Mouse (Mus musculus) erythroid progenitor cell, adult 5-6 weeks (primary cell): Measurements from ENCODE around the gene Asic2. TPM values are rescaled to one million over a fixed set of nuclear protein-coding genes. Genes with fewer than 3 reads are reported as not detected.
A peak's percentile ranks its signal among the peaks of the same experiment; 100 is the strongest.

Experiments
- ATAC-seq: replicated peaks from 2 replicates; pipeline ENCODE4 v1.8.0; 2016; ENCODE audit warnings: moderate number of reproducible peaks, mild to moderate bottlenecking, moderate TSS enrichment, inconsistent platforms; ENCODE audit not compliant: poor library complexity, low FRiP score, severe bottlenecking
- total RNA-seq, 2 experiments: library from RNA; stranded (forward) in 1 of 2; stranded (reverse) in 1 of 2; fragments of 150-400 nt in 1 of 2; fragments of 186-747, 209-891 nt in 1 of 2; gene quantifications; 2 replicates each; pipeline versions ENCODE4 v1.2.3 to v1.2.4; 2015 to 2017; ENCODE audit warnings: low replicate concordance in 2 of 2

Asic2 gene
- total RNA-seq, 2 experiments from 2014 or later = 0.76 TPM; not detected in 1

- no peak for ATAC-seq
Observed at GRCm38 (mm10) chr11:81582161-81582560, 386.1 kb downstream of the Asic2 start.

DNA sequence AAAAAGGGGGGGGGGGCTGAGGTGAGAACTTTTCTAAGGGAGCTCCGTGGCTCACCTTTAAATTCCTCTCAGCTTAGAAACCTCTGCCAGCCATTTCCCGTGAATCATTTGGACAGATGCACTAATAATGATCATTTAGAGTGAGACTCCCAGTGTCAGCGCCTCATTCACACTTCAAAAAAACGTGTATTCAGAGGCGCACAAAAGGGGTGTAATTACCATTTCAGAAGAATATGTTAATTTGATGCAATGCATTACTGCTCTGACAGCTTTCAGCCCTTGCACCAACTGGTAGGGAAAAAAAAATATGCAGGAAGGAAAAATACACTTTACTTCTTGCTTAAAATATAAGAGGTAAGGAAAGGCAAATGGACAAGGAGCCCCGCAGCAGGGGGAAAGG, 388.5 kb downstream of the Asic2 start:
- no peak for ATAC-seq

DNA sequence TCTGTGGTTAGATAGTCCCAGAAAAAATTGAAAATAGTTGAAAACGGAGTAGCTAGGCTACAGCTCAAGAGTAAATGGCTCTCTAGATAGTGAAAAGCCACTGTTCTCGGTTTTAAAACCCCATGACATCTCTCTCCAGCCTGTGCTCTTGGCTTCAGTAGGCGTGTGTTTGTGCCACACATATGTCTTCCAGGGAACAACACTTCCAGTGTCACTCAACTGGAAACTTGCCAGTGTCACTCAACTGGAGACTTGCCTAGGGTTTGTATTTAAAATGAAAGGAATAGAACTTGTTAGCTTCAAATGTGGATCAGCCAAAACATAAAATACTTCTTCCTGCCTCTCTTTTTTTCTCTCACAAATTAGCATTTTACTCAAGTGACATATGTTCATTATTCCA, 397.9 kb downstream of the Asic2 start:
- ATAC-seq = no peak

DNA sequence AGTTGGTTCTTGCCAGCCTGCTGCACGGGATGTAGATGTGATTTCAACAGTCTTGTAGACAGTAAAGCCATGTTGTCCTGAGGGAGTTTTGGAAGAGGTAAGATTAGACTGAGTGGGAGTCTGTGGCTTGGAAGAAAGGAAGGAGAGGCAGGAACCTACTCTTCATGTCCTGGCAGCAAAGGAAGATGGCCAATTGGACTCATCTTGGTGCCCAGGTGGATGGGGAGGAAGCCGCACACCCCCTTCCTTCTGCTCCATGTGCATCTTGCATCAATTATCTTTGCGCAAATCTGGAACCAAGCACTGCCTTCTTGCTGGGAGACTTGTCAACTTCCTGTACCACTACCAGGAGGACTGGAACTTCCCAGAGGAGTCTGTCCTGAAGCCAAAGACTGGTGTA, 403.4 kb downstream of the Asic2 start:
- no peak for ATAC-seq

- ATAC-seq = no peak
Observed at GRCm38 (mm10) chr11:81560374-81560773, 407.9 kb downstream of the Asic2 start.

- ATAC-seq = no peak
Observed at GRCm38 (mm10) chr11:81543189-81543588, 425.1 kb downstream of the Asic2 start.

GRCm38 (mm10) chr11:81535121-81535717, 433.0 kb downstream of the Asic2 start:
- no peak for ATAC-seq

GRCm38 (mm10) chr11:81534686-81535085, 433.6 kb downstream of the Asic2 start:
- ATAC-seq = 0 out of 2 replicates have a peak, but pooled peaks have one; percentile 46

GRCm38 (mm10) chr11:81531906-81532305, 436.4 kb downstream of the Asic2 start:
- ATAC-seq = no peak

GRCm38 (mm10) chr11:81522927-81523326, 445.3 kb downstream of the Asic2 start:
- no peak for ATAC-seq

DNA sequence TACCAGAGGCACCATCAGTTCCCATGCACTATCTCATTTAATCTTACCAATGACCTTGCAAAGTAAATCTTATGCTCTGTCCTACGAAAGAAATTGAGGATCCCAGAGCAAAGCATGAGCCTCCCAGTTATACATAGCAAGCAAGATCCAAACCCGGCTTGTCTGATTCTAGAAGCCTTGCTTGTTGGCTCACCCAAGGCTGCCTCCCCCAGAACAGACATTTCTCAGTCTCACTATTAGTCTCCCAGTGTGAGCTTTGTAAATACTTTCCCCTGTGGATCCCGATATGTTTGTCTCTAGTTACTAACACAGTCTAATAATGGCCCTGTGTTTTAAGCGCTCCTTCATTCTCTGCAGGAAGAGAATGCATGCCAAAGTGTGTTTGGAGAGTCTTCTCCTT, 446.4 kb downstream of the Asic2 start:
- no peak for ATAC-seq

GRCm38 (mm10) chr11:81518001-81518955, 450.0 kb downstream of the Asic2 start:
- no peak for ATAC-seq

- no peak for ATAC-seq
Observed at GRCm38 (mm10) chr11:81515754-81516153, 452.5 kb downstream of the Asic2 start.

DNA sequence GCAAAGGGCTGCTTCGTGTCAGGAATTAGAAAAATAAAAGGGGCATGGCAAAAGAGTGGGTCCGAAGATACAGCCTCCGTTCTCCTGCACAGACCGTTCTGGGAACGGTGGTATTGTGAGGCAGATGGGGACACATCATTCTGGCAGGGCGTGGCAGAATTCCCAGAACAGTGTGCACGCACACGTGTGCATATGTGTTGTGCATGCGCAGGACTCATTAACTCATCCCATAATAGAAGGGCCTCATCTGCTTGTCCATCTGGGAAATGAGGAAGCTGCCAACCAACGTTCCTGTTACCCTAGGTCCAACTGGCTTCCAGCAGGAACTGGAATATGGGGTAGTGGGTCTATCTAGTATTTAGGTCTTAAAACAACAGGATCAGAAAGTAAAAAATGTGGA, 455.8 kb downstream of the Asic2 start:
- ATAC-seq = no peak

- no peak for ATAC-seq
Observed at GRCm38 (mm10) chr11:81511401-81511800, 456.9 kb downstream of the Asic2 start.

DNA sequence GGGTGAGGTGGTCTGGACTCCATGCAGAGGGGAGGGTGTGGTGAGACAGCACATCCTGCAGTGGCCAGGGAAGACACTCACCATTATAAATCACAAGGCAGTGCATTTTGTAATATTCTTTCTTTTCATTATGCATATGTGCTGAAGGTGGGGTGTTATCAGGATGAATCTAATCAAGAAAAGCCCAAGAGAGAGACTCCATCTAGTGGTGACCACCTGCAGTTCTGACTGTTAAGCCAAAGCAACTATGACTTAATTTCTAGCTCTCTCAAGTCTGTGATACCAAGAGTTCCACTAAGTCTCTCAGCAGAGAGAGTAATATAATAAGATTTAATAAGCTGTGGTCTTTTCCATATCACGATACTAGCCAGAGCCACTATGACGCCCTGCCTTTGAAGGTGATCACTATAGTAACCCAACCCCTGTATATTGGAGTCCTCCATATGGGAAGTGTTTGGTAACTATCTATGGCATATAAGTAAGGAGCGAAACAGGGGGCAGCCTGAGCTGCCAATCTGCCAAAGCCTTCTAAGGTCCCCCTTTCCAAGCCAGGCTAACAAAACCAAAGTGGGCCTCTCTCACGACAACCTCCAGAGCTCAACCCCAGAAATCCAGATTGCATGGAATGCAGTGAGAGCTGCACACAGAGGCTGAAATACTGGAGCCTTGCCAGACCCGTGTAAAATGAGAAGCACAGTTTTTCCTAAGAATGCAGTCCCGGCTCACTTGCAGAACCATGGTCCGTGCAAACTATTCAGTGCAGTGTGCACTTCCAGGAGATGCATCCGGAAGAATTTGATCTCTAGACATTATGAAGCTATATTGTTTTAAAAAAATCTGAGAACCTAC, 459.6 kb downstream of the Asic2 start:
- no peak for ATAC-seq

GRCm38 (mm10) chr11:81504791-81505430, 463.3 kb downstream of the Asic2 start:
- no peak for ATAC-seq

DNA sequence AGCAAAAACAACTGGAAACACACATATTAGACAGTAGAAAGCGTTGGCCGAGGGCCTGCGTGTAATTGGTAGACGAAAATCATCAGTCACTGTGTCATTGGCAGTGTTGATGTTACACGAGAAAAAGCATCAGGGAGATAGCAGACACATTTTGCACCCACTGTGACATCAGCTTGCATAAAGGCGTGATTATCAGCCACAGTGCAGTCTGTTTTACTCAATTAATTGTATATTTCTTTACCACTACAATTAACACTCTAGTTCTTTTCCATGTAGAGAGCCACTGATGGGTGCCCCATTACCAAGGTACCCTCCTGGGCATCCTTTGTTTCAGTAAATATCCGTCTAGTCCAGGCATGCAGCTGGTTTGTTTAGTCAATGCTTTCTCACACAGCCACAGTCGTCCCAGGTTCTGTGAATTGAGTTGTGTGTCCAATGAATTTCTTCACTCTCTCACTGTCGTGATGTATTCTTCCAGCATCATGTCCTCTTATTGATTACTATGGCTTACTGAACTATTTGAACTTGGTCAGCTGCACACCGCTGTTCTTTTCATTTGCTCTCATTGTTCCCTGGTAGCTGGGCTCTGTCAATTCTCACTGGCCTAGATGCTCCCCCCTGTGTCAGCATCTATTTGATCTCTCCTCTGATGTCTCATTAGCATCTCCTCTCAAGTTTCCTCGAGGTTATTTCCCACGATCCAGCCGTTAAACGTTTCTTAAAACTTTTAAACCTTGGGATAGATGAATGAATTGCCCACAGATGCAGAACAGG, 466.6 kb downstream of the Asic2 start:
- no peak for ATAC-seq

- no peak for ATAC-seq
Observed at GRCm38 (mm10) chr11:81498990-81499389, 469.3 kb downstream of the Asic2 start.
